Comparison of ENCODE assay signal across 8 mouse cellular contexts in the genomic region with DNA sequence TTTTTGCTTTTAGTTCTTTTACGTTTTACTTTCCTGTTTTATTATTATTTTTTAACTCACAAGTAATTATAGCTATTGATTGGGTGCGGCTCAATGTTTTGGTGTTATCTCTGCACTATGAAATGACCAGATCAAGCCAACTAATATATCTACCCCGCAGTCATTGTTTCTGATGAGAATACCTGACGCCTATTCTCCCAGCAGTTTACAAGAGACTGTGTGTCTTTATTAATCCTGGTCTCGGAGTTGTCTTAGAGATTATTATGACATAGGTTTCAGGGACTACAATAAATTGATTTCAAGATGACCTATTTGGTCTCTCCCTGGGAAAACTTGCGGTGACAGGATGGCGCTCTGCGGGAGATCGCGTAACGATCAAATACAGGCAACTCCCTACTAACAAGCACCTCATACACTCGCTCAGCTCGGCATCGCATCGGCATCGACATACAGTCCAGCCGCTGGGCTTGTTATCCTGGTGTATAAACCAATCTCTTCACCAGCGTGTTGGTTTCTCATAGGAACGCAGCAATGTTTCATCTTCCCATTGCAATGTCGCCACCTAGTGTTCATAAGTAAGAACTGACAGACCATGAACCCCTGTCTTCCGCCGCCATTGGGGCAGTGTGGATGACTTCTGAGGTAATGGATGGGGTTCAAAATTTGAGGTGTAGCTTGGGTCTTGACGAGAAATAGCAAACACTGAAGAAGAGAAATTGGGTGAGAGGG. TPM values are rescaled to one million over a fixed set of nuclear protein-coding genes. Genes with fewer than 3 reads are reported as not detected.
DNase-seq lines count a peak whose midpoint lies in the region; ATAC-seq and TF ChIP-seq lines count a peak whose summit lies in the region.

No protein-coding gene starts in this region.

- H3K4me2 ChIP-seq in forebrain, embryonic 15.5 days (replicated peaks), result peak overlapping the region; percentile 37
- peak overlapping the region; percentile 40 for H3K4me2 ChIP-seq in lung, embryonic 15.5 days

- H3K27me3 ChIP-seq in forebrain, embryonic 15.5 days, result no peaks in the 10 kb centered on the region
- peaks cover 7% of the 10 kb centered on the region; the same call in 1 of the 2 replicates for H3K27me3 ChIP-seq in hindbrain, embryonic 10.5 days (ENCODE audit: insufficient read depth, poor library complexity, severe bottlenecking)
- no peaks in the 10 kb centered on the region; the same call in 1 of the 2 replicates for H3K27me3 ChIP-seq in lung, embryonic 15.5 days

- no peak overlapping the region for H3K4me3 ChIP-seq in forebrain, embryonic 15.5 days
- peak overlapping the region; percentile 30; the same call in 1 of the 2 replicates for H3K4me3 ChIP-seq in hindbrain, embryonic 10.5 days
- no peak overlapping the region for H3K4me3 ChIP-seq in lung, embryonic 15.5 days
- peak overlapping the region; percentile 28 for H3K4me3 ChIP-seq in olfactory bulb, adult 2 months (ENCODE audit: insufficient read depth, low read depth, low read length)

- DNase-seq in MN1 (ENCODE audit: low spot score), result peak; percentile 79
- DNase-seq in cerebellum, adult 11 months, result peak; percentile 49
- DNase-seq in hindbrain, embryonic 10.5 days (ENCODE audit: low spot score), result peak; percentile 58
- peak; percentile 69 to 81 for DNase-seq in layer of hippocampus, adult 8-10 months (ENCODE audit: low spot score in 2 of 2)
- DNase-seq in thymus, postnatal 25 days, result peak; percentile 58

- no peaks in the 10 kb centered on the region for H3K9me3 ChIP-seq in forebrain, embryonic 15.5 days
- H3K9me3 ChIP-seq in hindbrain, embryonic 10.5 days, result no peaks in the 10 kb centered on the region
- H3K9me3 ChIP-seq in lung, embryonic 15.5 days, result no peaks in the 10 kb centered on the region

- no peak for TF ChIP-seq POLR2A in olfactory bulb, adult 2 months (IDR thresholded peaks at IDR 0.05; ENCODE audit: insufficient read depth, low read depth, low read length)

- no peak overlapping the region; the same call in 1 of the 2 replicates for H3K9ac ChIP-seq in forebrain, embryonic 15.5 days (replicated peaks)
- H3K9ac ChIP-seq in lung, embryonic 15.5 days, result no peak overlapping the region

- H3K36me3 ChIP-seq in forebrain, embryonic 15.5 days, result no peaks in the 10 kb centered on the region
- H3K36me3 ChIP-seq in hindbrain, embryonic 10.5 days, result no peaks in the 10 kb centered on the region
- no peaks in the 10 kb centered on the region for H3K36me3 ChIP-seq in lung, embryonic 15.5 days

- ATAC-seq in forebrain, embryonic 15.5 days (replicated peaks), result peak; percentile 94
- ATAC-seq in lung, embryonic 15.5 days (ENCODE audit: borderline replicate concordance, extremely low read depth, low FRiP score, low TSS enrichment), result peak; percentile 43; the same call in 1 of the 2 replicates

- H3K27ac ChIP-seq in forebrain, embryonic 15.5 days (replicated peaks), result no peak overlapping the region
- no peak overlapping the region for H3K27ac ChIP-seq in hindbrain, embryonic 10.5 days
- no peak overlapping the region for H3K27ac ChIP-seq in lung, embryonic 15.5 days
- H3K27ac ChIP-seq in olfactory bulb, adult 2 months (ENCODE audit: insufficient read depth, low read depth, low read length), result no peak overlapping the region

- WGBS in forebrain, embryonic 15.5 days, result 26% methylated on average over 23 of the region's 23 CpGs
- 30% methylated on average over 23 of the region's 23 CpGs for WGBS in hindbrain, embryonic 10.5 days
- WGBS in lung, embryonic 15.5 days, result 17% methylated on average over 23 of the region's 23 CpGs
- 23% methylated on average over 23 of the region's 23 CpGs for WGBS in olfactory bulb, adult 2 months

- TF ChIP-seq CTCF in olfactory bulb, adult 2 months (IDR thresholded peaks at IDR 0.05; ENCODE audit: insufficient read depth, low read depth, low read length), result peak; percentile 38; the same call in 1 of the 2 replicates

- no peaks in the 10 kb centered on the region for H3K4me1 ChIP-seq in forebrain, embryonic 15.5 days
- H3K4me1 ChIP-seq in hindbrain, embryonic 10.5 days (replicated peaks), result peaks cover 2% of the 10 kb centered on the region; the same call in 1 of the 2 replicates
- H3K4me1 ChIP-seq in lung, embryonic 15.5 days, result peaks cover 8% of the 10 kb centered on the region
- peaks cover 2% of the 10 kb centered on the region for H3K4me1 ChIP-seq in olfactory bulb, adult 2 months (ENCODE audit: control insufficient read depth, insufficient read depth, low read length)

RNA-seq across cellular contexts. Expression of a gene that starts 31.2 kb away (rescaled TPM):
- 0.71 and 1.0 TPM in 2 replicates for polyA plus RNA-seq in forebrain, embryonic 15.5 days (2015; fragmentation: Nextera tagmentation; extraction: Ambion mirVana)
- polyA plus RNA-seq in hindbrain, embryonic 10.5 days (2016; fragmentation: Nextera tagmentation; extraction: Ambion mirVana), result 1.0 and 1.1 TPM in 2 replicates
- total RNA-seq in layer of hippocampus, adult 8-10 months (2022), result 1 to 10 TPM in 2 of 4 experiments, under 1 TPM in 2; 0.25 to 1.8 (median 1.0) TPM
- polyA plus RNA-seq in lung, embryonic 15.5 days (2015; fragmentation: Nextera tagmentation; extraction: Ambion mirVana), result 1.3 TPM in 2 replicates
- not detected in 2 replicates for polyA plus RNA-seq in olfactory bulb, adult 2 months (2012; ENCODE audit: insufficient read depth, insufficient read length, low replicate concordance, missing spikeins)

RNA-seq across cellular contexts. Expression of a gene that starts 34.0 kb away (rescaled TPM):
- polyA plus RNA-seq in forebrain, embryonic 15.5 days (2015; fragmentation: Nextera tagmentation; extraction: Ambion mirVana), result 0.11 TPM in 1 of 2 replicates, not detected in the other
- 0.10 and 0.11 TPM in 2 replicates for polyA plus RNA-seq in hindbrain, embryonic 10.5 days (2016; fragmentation: Nextera tagmentation; extraction: Ambion mirVana)
- total RNA-seq in layer of hippocampus, adult 8-10 months (2022), result 1 to 10 TPM in 1 of 4 experiments, under 1 TPM in 3; 0.29 to 1.3 (median 0.48) TPM
- polyA plus RNA-seq in lung, embryonic 15.5 days (2015; fragmentation: Nextera tagmentation; extraction: Ambion mirVana), result 0.31 and 0.44 TPM in 2 replicates
- not detected in 2 replicates for polyA plus RNA-seq in olfactory bulb, adult 2 months (2012; ENCODE audit: insufficient read depth, insufficient read length, low replicate concordance, missing spikeins)

Comparison
In these comparisons a context has a peak if more than half of its experiments do, and no peak if none do; other contexts are left out.
1. H3K4me3 ChIP-seq: peak in hindbrain, embryonic 10.5 days (single experiment) and olfactory bulb, adult 2 months (single experiment); none in forebrain, embryonic 15.5 days (single experiment) and lung, embryonic 15.5 days (single experiment).
2. Peak in every context shown above with its lines, with median percentiles within 50 percentile points of each other: DNase-seq.